Mouse (Mus musculus) forebrain, embryonic 13.5 days (tissue): Measurements from ENCODE around the gene Usp39. TPM values are rescaled to one million over a fixed set of nuclear protein-coding genes. Genes with fewer than 3 reads are reported as not detected.

ENCODE experiments used
- ATAC-seq: fragments of 200-750 bp; cut with Nextera tagmentation; 2 replicates; pipeline ENCODE4 v1.8.0; 2017
- H3K27ac ChIP-seq: fragments of 300-500 bp; sonication (generic); 2 replicates; pipeline ENCODE4 v1.5.1; 2015; ENCODE audit warnings: inconsistent platforms, mild to moderate bottlenecking, moderate library complexity
- H3K27me3 ChIP-seq: fragments of 300-500 bp; sonication (generic); 2 replicates; pipeline ENCODE4 v1.6.1; 2015; ENCODE audit warnings: mild to moderate bottlenecking, inconsistent platforms
- H3K36me3 ChIP-seq: fragments of 300-500 bp; sonication (generic); 2 replicates; pipeline ENCODE4 v1.6.1; 2015; ENCODE audit warnings: mild to moderate bottlenecking, inconsistent platforms; ENCODE audit not compliant: poor library complexity, severe bottlenecking
- H3K4me1 ChIP-seq: fragments of 300-500 bp; sonication (generic); 2 replicates; pipeline ENCODE4 v1.6.1; 2015; ENCODE audit warnings: inconsistent platforms
- H3K4me2 ChIP-seq: fragments of 300-500 bp; sonication (generic); 2 replicates; pipeline ENCODE4 v1.6.1; 2015; ENCODE audit warnings: inconsistent platforms, mild to moderate bottlenecking, moderate library complexity
- H3K4me3 ChIP-seq: fragments of 300-500 bp; sonication (generic); 2 replicates; pipeline ENCODE4 v1.5.1; 2015; ENCODE audit warnings: mild to moderate bottlenecking, inconsistent platforms
- H3K9ac ChIP-seq: fragments of 300-500 bp; sonication (generic); 2 replicates; pipeline ENCODE4 v1.6.1; 2015; ENCODE audit warnings: mild to moderate bottlenecking, inconsistent platforms
- H3K9me3 ChIP-seq: fragments of 300-500 bp; sonication (generic); replicated peaks from 2 replicates; pipeline ENCODE4 v1.6.1; 2016; ENCODE audit warnings: inconsistent platforms
- WGBS: fragments of 180-500 bp; shearing (Covaris S2); methylation state at CpG from one replicate; pipeline ENCODE4 v1.1.7; 2015; 5-methylcytosine and 5-hydroxymethylcytosine counted together
- polyA plus RNA-seq: library from polyadenylated mRNA; unstranded; fragments of >200 nt; fragmentation: Nextera tagmentation; extraction: Ambion mirVana; gene quantifications from 2 replicates; pipeline ENCODE4 v1.2.1, GENCODE M21; 2015

Usp39 gene
- polyA plus RNA-seq, 1 experiment from 2014 or later = 64.8 TPM

GRCm38 (mm10) chr6:72383142-72383820 is 38.3 kb upstream of the Usp39 start:
- 84% methylated on average over 6 of the region's 6 CpGs for WGBS
- Histone ChIP-seq H3K27me3 (peaks cover 30% of the 10 kb centered on the region), H3K27ac (no peak overlapping the region), H3K9me3 (no peaks in the 10 kb centered on the region), H3K36me3 (no peaks in the 10 kb centered on the region), H3K4me3 (no peak overlapping the region), H3K9ac (no peak overlapping the region), H3K4me1 (peaks cover 7% of the 10 kb centered on the region; the same call in 1 of the 2 replicates), H3K4me2 (no peak overlapping the region)
- ATAC-seq = no peak

GRCm38 (mm10) chr6:72382494-72382893 is 37.5 kb upstream of the Usp39 start:
- Histone ChIP-seq H3K36me3 (no peaks in the 10 kb centered on the region), H3K27ac (no peak overlapping the region), H3K27me3 (peaks cover 37% of the 10 kb centered on the region), H3K4me1 (peaks cover 7% of the 10 kb centered on the region; the same call in 1 of the 2 replicates), H3K4me2 (no peak overlapping the region), H3K9ac (no peak overlapping the region), H3K9me3 (no peaks in the 10 kb centered on the region), H3K4me3 (no peak overlapping the region)
- 78% methylated on average over 6 of the region's 6 CpGs for WGBS
- ATAC-seq = no peak

GRCm38 (mm10) chr6:72380131-72380770 is 35.3 kb upstream of the Usp39 start, which contains the start of gene Vamp5:
Gene Vamp5 (minus strand): TSS chr6:72380468.
- no peak within 1 kb of the TSS; the same call in 1 of the 2 replicates for H3K27ac ChIP-seq
- WGBS = 3% methylated on average over 49 of the region's 49 CpGs
- ATAC-seq = peak; percentile 43; the same call in 1 of the 2 replicates

GRCm38 (mm10) chr6:72379377-72380130 is 34.6 kb upstream of the Usp39 start:
- H3K9me3 ChIP-seq = no peaks in the 10 kb centered on the region
- H3K36me3 ChIP-seq = no peaks in the 10 kb centered on the region
- H3K4me3 ChIP-seq = peak overlapping the region; percentile 44
- peaks cover 37% of the 10 kb centered on the region for H3K27me3 ChIP-seq
- 0 out of 2 replicates have a peak overlapping the region, but pooled peaks have one; percentile 59 for H3K9ac ChIP-seq
- no peak for ATAC-seq
- 46% methylated on average over 7 of the region's 7 CpGs for WGBS
- peaks cover 7% of the 10 kb centered on the region; the same call in 1 of the 2 replicates for H3K4me1 ChIP-seq
- H3K4me2 ChIP-seq = peak overlapping the region; percentile 66
- no peak overlapping the region for H3K27ac ChIP-seq

More at GRCm38 (mm10) chr6:72380131-72380770, 35.3 kb upstream of the Usp39 start, which contains the start of gene Vamp5:
- peak within 1 kb of the TSS; percentile 44 for H3K4me3 ChIP-seq
- H3K9ac ChIP-seq = peak within 1 kb of the TSS; percentile 59
- no peaks in the 10 kb centered on the region for H3K9me3 ChIP-seq
- H3K36me3 ChIP-seq = no peaks in the 10 kb centered on the region
- peaks cover 7% of the 10 kb centered on the region; the same call in 1 of the 2 replicates for H3K4me1 ChIP-seq
- peak within 1 kb of the TSS; percentile 66 for H3K4me2 ChIP-seq
- peaks cover 37% of the 10 kb centered on the region for H3K27me3 ChIP-seq

- Histone ChIP-seq H3K27me3 (peaks cover 37% of the 10 kb centered on the region), H3K4me1 (peaks cover 7% of the 10 kb centered on the region; the same call in 1 of the 2 replicates), H3K4me2 (no peak overlapping the region), H3K9ac (no peak overlapping the region), H3K27ac (no peak overlapping the region), H3K4me3 (no peak overlapping the region), H3K9me3 (no peaks in the 10 kb centered on the region), H3K36me3 (no peaks in the 10 kb centered on the region)
- no peak for ATAC-seq
- 87% methylated on average over 8 of the region's 8 CpGs for WGBS
Observed at GRCm38 (mm10) chr6:72378510-72379234, 33.7 kb upstream of the Usp39 start.

GRCm38 (mm10) chr6:72374820-72375563 is 30.0 kb upstream of the Usp39 start:
- no peak for ATAC-seq
- H3K27ac ChIP-seq = no peak overlapping the region
- H3K27me3 ChIP-seq = peaks cover 27% of the 10 kb centered on the region
- H3K9ac ChIP-seq = no peak overlapping the region
- H3K4me3 ChIP-seq = no peak overlapping the region
- WGBS = 85% methylated on average over 15 of the region's 15 CpGs
- no peaks in the 10 kb centered on the region for H3K36me3 ChIP-seq
- no peak overlapping the region for H3K4me2 ChIP-seq
- 0 out of 2 replicates have a peak, but pooled peaks cover 1% of the 10 kb centered on the region for H3K4me1 ChIP-seq
- H3K9me3 ChIP-seq = no peaks in the 10 kb centered on the region

GRCm38 (mm10) chr6:72374206-72374605 is 29.2 kb upstream of the Usp39 start:
- Histone ChIP-seq H3K36me3 (no peaks in the 10 kb centered on the region), H3K4me3 (no peak overlapping the region), H3K4me1 (no peaks in the 10 kb centered on the region), H3K4me2 (no peak overlapping the region), H3K9ac (no peak overlapping the region), H3K27ac (no peak overlapping the region), H3K27me3 (peaks cover 19% of the 10 kb centered on the region), H3K9me3 (no peaks in the 10 kb centered on the region)
- no peak for ATAC-seq
- WGBS = 72% methylated on average over 7 of the region's 7 CpGs

- 89% methylated on average over 4 of the region's 4 CpGs for WGBS
- Histone ChIP-seq H3K27ac (no peak overlapping the region), H3K4me3 (no peak overlapping the region), H3K9ac (no peak overlapping the region), H3K9me3 (no peaks in the 10 kb centered on the region), H3K36me3 (no peaks in the 10 kb centered on the region), H3K4me1 (no peaks in the 10 kb centered on the region), H3K4me2 (no peak overlapping the region), H3K27me3 (peaks cover 9% of the 10 kb centered on the region; the same call in 1 of the 2 replicates)
- ATAC-seq = no peak
Observed at GRCm38 (mm10) chr6:72373184-72373583, 28.2 kb upstream of the Usp39 start.

GRCm38 (mm10) chr6:72371571-72371970 is 26.6 kb upstream of the Usp39 start:
- H3K9ac ChIP-seq = no peak overlapping the region
- no peak overlapping the region for H3K27ac ChIP-seq
- no peak for ATAC-seq
- no peaks in the 10 kb centered on the region for H3K36me3 ChIP-seq
- H3K4me2 ChIP-seq = no peak overlapping the region
- no peaks in the 10 kb centered on the region for H3K4me1 ChIP-seq
- no peak overlapping the region for H3K4me3 ChIP-seq
- no peaks in the 10 kb centered on the region for H3K9me3 ChIP-seq
- 0 out of 2 replicates have a peak, but pooled peaks cover 3% of the 10 kb centered on the region for H3K27me3 ChIP-seq
- WGBS = 33% methylated on average over 1 of the region's 1 CpGs

- H3K4me3 ChIP-seq = no peak overlapping the region
- no peak overlapping the region for H3K9ac ChIP-seq
- H3K27me3 ChIP-seq = 0 out of 2 replicates have a peak, but pooled peaks cover 3% of the 10 kb centered on the region
- WGBS = 53% methylated on average over 5 of the region's 5 CpGs
- no peak overlapping the region for H3K27ac ChIP-seq
- H3K9me3 ChIP-seq = no peaks in the 10 kb centered on the region
- H3K36me3 ChIP-seq = no peaks in the 10 kb centered on the region
- H3K4me1 ChIP-seq = no peaks in the 10 kb centered on the region
- H3K4me2 ChIP-seq = no peak overlapping the region
- ATAC-seq = no peak
Observed at GRCm38 (mm10) chr6:72371147-72371546, 26.2 kb upstream of the Usp39 start.

GRCm38 (mm10) chr6:72370091-72370490 is 25.1 kb upstream of the Usp39 start:
- Histone ChIP-seq H3K4me3 (no peak overlapping the region), H3K4me1 (no peaks in the 10 kb centered on the region), H3K9me3 (no peaks in the 10 kb centered on the region), H3K36me3 (no peaks in the 10 kb centered on the region), H3K27me3 (0 out of 2 replicates have a peak, but pooled peaks cover 3% of the 10 kb centered on the region), H3K27ac (no peak overlapping the region), H3K9ac (no peak overlapping the region), H3K4me2 (no peak overlapping the region)
- no peak for ATAC-seq
- 82% methylated on average over 12 of the region's 12 CpGs for WGBS
